Mouse (Mus musculus) midbrain, postnatal 0 days (tissue): ENCODE data around the gene Gtpbp10. TPM values are rescaled to one million over a fixed set of nuclear protein-coding genes. Genes with fewer than 3 reads are reported as not detected.

Experiments used
- ATAC-seq: fragments of 200-750 bp; cut with Nextera tagmentation; 2 replicates; pipeline ENCODE4 v1.8.0; 2017; ENCODE audit warnings: moderate number of reproducible peaks, mild to moderate bottlenecking, moderate TSS enrichment, moderate library complexity; ENCODE audit not compliant: low FRiP score
- DNase-seq: peaks from one replicate; pipeline ENCODE4 v3.0.0-alpha.2; 2015; ENCODE audit warnings: low spot score
- H3K27ac ChIP-seq: fragments of 300-500 bp; sonication (generic); 2 replicates; pipeline ENCODE4 v1.5.1; 2014; ENCODE audit warnings: low read depth, mild to moderate bottlenecking, low read length, mixed read lengths
- H3K27me3 ChIP-seq: fragments of 300-500 bp; sonication (generic); 2 replicates; pipeline ENCODE4 v1.6.1; 2014; ENCODE audit warnings: low read length, control low read depth, mixed read lengths; ENCODE audit not compliant: insufficient read depth
- H3K36me3 ChIP-seq: fragments of 300-500 bp; sonication (generic); 2 replicates; pipeline ENCODE4 v1.6.1; 2014; ENCODE audit warnings: low read length, control low read depth, mixed read lengths; ENCODE audit not compliant: insufficient read depth
- H3K4me1 ChIP-seq: fragments of 300-500 bp; sonication (generic); 2 replicates; pipeline ENCODE4 v1.6.1; 2014; ENCODE audit warnings: mild to moderate bottlenecking, control low read depth, antibody characterized with exemption, low read length, mixed read lengths; ENCODE audit not compliant: insufficient read depth
- H3K4me2 ChIP-seq: fragments of 300-500 bp; sonication (generic); 2 replicates; pipeline ENCODE4 v1.6.1; 2014; ENCODE audit warnings: low read depth, mild to moderate bottlenecking, low read length, mixed read lengths; ENCODE audit not compliant: poor library complexity, severe bottlenecking
- H3K4me3 ChIP-seq: fragments of 300-500 bp; sonication (generic); 2 replicates; pipeline ENCODE4 v1.5.1; 2014; ENCODE audit warnings: low read depth, mild to moderate bottlenecking, low read length, moderate library complexity
- H3K9ac ChIP-seq: fragments of 300-500 bp; sonication (generic); replicated peaks from 2 replicates; pipeline ENCODE4 v1.6.1; 2014; ENCODE audit warnings: mild to moderate bottlenecking, low read length, moderate library complexity, mixed read lengths; ENCODE audit not compliant: poor library complexity, severe bottlenecking
- H3K9me3 ChIP-seq: fragments of 300-500 bp; sonication (generic); 2 replicates; pipeline ENCODE4 v1.6.1; 2016; ENCODE audit warnings: low read length, control low read depth
- CTCF ChIP-seq: IDR thresholded peaks from 2 replicates; pipeline ENCODE4 v1.5.1; 2016; ENCODE audit warnings: antibody characterized with exemption, mild to moderate bottlenecking
- WGBS: fragments of 180-500 bp; shearing (Covaris S2); extraction: QIAGEN DNeasy Blood & Tissue Kit; methylation state at CpG from one replicate; pipeline ENCODE4 v1.1.7; 2014; 5-methylcytosine and 5-hydroxymethylcytosine counted together
- polyA plus RNA-seq: library from polyadenylated mRNA; unstranded; fragments of >200 nt; fragmentation: Nextera tagmentation; extraction: Ambion mirVana; gene quantifications from 2 replicates; pipeline ENCODE4 v1.2.1, GENCODE M21; 2015
- total RNA-seq: library from RNA; depleted of rRNA; stranded (reverse); fragments of >200 nt; gene quantifications from 2 replicates; pipeline ENCODE4 v1.2.3, GENCODE M21; 2014; rRNA removed

Gtpbp10 gene
- total RNA-seq: 15.5 and 21.7 TPM in 2 replicates
- 10.5 and 10.6 TPM in 2 replicates for polyA plus RNA-seq

DNA sequence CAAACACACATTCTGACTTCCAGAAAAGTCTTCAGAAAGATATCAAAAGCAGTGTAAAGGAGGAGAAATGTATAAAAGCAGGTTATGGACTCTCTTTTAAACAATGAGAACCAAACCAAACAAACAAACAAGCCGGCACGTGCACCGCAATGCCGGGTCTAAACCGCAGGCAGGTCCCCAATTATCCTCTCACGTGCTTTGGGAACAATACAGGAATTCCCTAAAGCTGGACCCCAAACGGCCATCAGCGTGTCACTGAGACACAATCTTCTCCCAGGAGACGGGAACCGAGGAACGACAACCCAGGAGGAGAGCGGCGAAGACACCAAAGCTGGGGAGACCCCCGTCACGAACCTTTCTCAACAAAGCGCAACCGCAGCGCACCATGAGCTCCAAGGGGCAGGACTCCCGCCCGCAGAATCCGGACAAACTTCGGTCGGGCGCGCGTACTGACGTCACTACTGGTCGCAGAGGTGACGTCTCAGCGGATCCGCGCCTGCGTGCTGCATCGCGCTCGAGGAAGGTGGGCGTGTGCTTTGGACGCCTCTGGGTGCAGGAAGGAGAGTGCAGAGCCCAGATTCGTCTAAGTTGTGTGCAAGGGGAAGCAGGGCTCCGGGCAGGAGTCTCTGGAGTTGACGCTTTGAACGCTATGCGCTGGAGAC is at the start of gene Gtpbp10:
Gene Gtpbp10 (minus strand): TSS at position 460 of the 662 bp plus-strand sequence.
- Histone ChIP-seq H3K36me3 (peaks cover 6% of the 10 kb centered on the region), H3K9ac (peak within 1 kb of the TSS; percentile 61), H3K27ac (peak within 1 kb of the TSS; percentile 38), H3K4me1 (0 out of 2 replicates have a peak, but pooled peaks cover 5% of the 10 kb centered on the region), H3K4me3 (peak within 1 kb of the TSS; percentile 70), H3K4me2 (peak within 1 kb of the TSS; percentile 49), H3K9me3 (no peaks in the 10 kb centered on the region), H3K27me3 (no peaks in the 10 kb centered on the region)
- no peak for TF ChIP-seq CTCF
- DNase-seq (peak; percentile 94), ATAC-seq (peak; percentile 100)
- WGBS: under 1% methylated on average over 43 of the region's 43 CpGs

DNA sequence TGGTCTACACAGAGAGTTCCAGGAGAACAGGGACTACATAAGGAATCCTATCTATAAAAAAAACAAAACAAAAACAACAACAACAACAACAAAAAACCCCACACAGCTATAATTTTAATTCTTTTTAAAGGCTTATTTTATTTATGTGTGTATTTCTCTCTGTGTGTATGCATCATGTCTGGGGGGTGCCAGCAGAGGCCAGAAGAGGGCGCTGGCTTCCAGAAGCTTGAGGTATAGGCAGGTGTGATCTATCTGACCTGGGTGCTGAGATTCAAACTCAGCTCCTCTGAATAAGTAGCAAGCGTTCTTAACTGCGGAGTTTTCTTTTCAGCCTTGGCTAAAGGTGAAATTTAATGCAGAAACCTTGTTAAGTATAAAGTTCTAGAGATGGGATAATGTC is 28.3 kb upstream of the Gtpbp10 start:
- WGBS: 85% methylated on average over 3 of the region's 3 CpGs
- Histone ChIP-seq H3K4me2 (no peak overlapping the region), H3K9me3 (no peaks in the 10 kb centered on the region), H3K36me3 (no peaks in the 10 kb centered on the region; the same call in 1 of the 2 replicates), H3K4me3 (no peak overlapping the region), H3K4me1 (no peaks in the 10 kb centered on the region), H3K27me3 (no peaks in the 10 kb centered on the region), H3K9ac (no peak overlapping the region), H3K27ac (no peak overlapping the region)
- DNase-seq (no peak), ATAC-seq (no peak)
- no peak for TF ChIP-seq CTCF

DNA sequence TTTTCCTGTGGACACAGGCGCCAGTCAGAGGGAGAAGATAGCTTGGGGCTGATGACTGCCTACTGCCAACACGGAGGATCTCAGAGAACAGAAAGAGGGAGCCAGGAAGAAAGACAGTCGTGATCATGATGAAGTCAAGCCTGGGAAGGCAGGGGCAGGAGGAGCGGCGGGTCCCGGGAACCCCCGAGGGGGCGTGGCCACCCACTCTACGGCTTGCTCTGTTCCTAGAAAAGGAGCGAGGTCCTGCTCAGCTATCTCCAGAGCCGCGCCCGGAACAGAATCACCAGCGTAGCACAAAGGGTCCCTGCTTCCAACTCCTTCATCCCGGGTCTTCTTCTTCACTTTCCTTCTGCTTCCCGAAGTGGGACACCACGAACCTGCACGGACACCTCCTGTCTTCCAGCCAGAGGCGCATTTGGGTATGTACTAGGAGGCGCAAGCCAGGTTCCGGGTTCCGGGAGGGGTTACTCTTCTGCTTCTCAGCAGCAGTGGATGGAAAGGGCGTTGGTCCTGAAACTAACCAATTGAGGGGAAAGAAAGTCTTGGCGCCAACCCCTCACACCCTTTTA is 14.5 kb upstream of the Gtpbp10 start, which contains the start of gene Gm8773:
Gene Gm8773 (plus strand): TSS at position 51 of the 569 bp plus-strand sequence.
- Histone ChIP-seq H3K9ac (peak within 1 kb of the TSS; percentile 63), H3K9me3 (no peaks in the 10 kb centered on the region), H3K36me3 (no peaks in the 10 kb centered on the region), H3K4me3 (peak within 1 kb of the TSS; percentile 58), H3K27me3 (no peaks in the 10 kb centered on the region), H3K27ac (no peak within 1 kb of the TSS; the same call in 1 of the 2 replicates), H3K4me1 (no peaks in the 10 kb centered on the region), H3K4me2 (peak within 1 kb of the TSS; percentile 87)
- TF ChIP-seq CTCF: no peak
- peak; percentile 28 for DNase-seq
- ATAC-seq: peak; percentile 72
- WGBS: 2% methylated on average over 24 of the region's 24 CpGs

DNA sequence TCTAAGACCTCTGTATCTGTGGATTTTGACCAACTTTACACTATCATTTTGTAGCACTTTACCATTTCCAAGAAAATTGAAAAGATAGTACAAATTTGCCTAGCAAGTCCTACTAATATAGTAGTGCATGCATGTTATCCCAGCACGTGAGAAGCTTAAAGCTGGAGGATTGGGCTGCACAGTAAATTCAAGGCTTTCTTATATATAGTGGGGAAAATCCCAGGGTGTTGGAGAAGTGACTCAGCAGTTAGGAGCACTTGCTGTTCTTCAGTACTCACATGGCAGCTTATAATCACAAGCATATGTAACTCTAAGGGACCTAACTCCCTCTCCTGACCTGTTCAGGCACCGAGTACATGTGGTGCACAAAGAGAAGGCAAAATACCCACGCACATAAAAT is 3.1 kb upstream of the Gtpbp10 start:
- H3K36me3 ChIP-seq: no peaks in the 10 kb centered on the region
- no peak overlapping the region for H3K27ac ChIP-seq
- H3K4me1 ChIP-seq: 0 out of 2 replicates have a peak, but pooled peaks cover 5% of the 10 kb centered on the region
- no peak overlapping the region for H3K4me2 ChIP-seq
- H3K27me3 ChIP-seq: no peaks in the 10 kb centered on the region
- no peak overlapping the region for H3K4me3 ChIP-seq
- 79% methylated on average over 3 of the region's 3 CpGs for WGBS
- no peak overlapping the region for H3K9ac ChIP-seq
- H3K9me3 ChIP-seq: no peaks in the 10 kb centered on the region
- no peak for TF ChIP-seq CTCF
- ATAC-seq (no peak), DNase-seq (no peak)

DNA sequence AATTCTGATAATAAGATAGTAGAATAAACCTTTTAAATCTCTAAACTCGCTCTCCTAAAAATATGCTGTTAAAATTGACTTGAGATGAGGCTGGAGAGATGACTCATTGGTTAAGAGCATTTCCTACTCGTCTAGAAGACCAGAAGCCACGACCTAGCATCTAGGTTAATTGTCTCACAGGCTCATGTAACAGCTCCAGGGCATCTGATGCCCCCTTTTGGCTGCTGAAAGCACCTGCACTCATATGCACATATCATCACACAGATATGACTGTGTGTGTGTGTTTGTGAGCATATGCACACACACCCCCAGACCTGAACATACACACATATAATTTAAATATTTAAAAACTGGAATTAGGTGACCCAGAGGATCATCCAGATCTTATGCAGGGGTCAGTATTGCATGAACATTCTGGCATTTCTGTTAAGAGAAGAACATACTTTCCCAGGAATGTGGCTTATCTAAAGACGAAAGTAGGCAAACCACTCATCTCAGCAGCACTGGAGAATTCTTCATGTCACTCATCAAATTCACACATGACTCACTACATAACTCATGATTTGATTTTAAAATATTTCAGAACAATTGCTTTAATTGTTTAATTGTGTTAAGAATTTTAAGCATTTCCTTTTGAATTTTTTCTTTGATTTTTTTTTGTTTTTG is 1.8 kb upstream of the Gtpbp10 start:
- Histone ChIP-seq H3K27me3 (no peaks in the 10 kb centered on the region), H3K9ac (no peak overlapping the region), H3K9me3 (no peaks in the 10 kb centered on the region), H3K36me3 (no peaks in the 10 kb centered on the region), H3K4me2 (no peak overlapping the region), H3K4me3 (no peak overlapping the region), H3K4me1 (0 out of 2 replicates have a peak, but pooled peaks cover 5% of the 10 kb centered on the region), H3K27ac (no peak overlapping the region)
- ATAC-seq: no peak
- no peak for DNase-seq
- 76% methylated on average over 4 of the region's 4 CpGs for WGBS
- peak; percentile 27; the same call in 1 of the 2 replicates for TF ChIP-seq CTCF
